Mouse (Mus musculus): Measurements from ENCODE around the gene Ifitm2. TPM values are rescaled to one million over a fixed set of nuclear protein-coding genes. Genes with fewer than 3 reads are reported as not detected.
A peak's percentile ranks its signal among the peaks of the same experiment; 100 is the strongest.

Ifitm2 gene
- polyA plus RNA-seq, 1 experiment from 2014 or later: 135 TPM

DNA sequence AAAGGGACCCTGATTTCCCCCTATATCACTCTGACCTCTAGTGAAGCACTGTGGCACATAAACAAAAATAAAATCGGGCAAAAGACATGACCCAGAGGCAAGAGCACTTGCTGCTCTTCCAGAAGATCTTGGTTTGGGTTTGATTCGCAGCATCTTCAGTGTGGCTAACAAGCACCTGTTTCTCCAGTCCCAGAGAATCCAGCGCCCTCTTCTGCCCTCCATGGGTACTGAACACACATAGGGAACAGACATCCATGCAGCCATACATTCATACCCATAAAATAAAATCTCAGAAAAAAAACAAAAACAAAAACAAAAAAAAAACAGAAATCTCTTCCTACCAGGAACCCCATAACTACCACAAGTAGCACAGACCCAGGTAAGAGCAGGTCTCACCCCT lies 17.4 kb downstream of the Ifitm2 start:
- no peak overlapping the region for H3K4me3 ChIP-seq
- H3K4me2 ChIP-seq: no peak overlapping the region
- H3K4me1 ChIP-seq: peaks cover 9% of the 10 kb centered on the region
- H3K9me3 ChIP-seq: no peaks in the 10 kb centered on the region
- no peaks in the 10 kb centered on the region for H3K36me3 ChIP-seq (replicated peaks)
- 51% methylated on average over 3 of the region's 3 CpGs for WGBS
- no peak overlapping the region for H3K27ac ChIP-seq
- no peak for ATAC-seq (replicated peaks)
- H3K27me3 ChIP-seq (replicated peaks): 0 out of 2 replicates have a peak, but pooled peaks cover 3% of the 10 kb centered on the region
- H3K9ac ChIP-seq: no peak overlapping the region

DNA sequence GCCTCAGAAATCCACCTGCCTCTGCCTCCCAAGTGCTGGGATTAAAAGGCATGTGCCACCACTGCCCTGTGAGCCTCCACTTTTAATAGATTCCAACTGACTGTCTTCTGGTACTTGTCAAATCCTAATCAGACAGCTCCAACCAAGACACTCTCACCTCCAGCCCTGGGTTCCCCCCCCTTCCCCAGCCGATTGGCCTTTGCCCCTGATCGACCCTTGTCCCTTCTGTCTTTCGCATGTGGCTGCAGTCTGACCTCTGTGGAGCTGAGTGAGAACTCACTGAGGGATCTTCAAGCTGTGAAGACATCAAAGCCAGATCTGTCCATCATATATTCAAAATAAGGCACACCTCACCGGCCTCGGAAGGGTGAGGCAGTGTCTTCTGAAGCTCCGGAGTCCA lies 28.6 kb downstream of the Ifitm2 start:
- H3K27ac ChIP-seq: no peak overlapping the region
- peaks cover 15% of the 10 kb centered on the region for H3K4me1 ChIP-seq
- no peak overlapping the region for H3K9ac ChIP-seq
- WGBS: 86% methylated on average over 6 of the region's 6 CpGs
- no peak overlapping the region for H3K4me2 ChIP-seq
- H3K27me3 ChIP-seq (replicated peaks): peaks cover 29% of the 10 kb centered on the region
- no peaks in the 10 kb centered on the region for H3K9me3 ChIP-seq
- H3K4me3 ChIP-seq: no peak overlapping the region
- no peak for ATAC-seq (replicated peaks)
- H3K36me3 ChIP-seq (replicated peaks): no peaks in the 10 kb centered on the region

DNA sequence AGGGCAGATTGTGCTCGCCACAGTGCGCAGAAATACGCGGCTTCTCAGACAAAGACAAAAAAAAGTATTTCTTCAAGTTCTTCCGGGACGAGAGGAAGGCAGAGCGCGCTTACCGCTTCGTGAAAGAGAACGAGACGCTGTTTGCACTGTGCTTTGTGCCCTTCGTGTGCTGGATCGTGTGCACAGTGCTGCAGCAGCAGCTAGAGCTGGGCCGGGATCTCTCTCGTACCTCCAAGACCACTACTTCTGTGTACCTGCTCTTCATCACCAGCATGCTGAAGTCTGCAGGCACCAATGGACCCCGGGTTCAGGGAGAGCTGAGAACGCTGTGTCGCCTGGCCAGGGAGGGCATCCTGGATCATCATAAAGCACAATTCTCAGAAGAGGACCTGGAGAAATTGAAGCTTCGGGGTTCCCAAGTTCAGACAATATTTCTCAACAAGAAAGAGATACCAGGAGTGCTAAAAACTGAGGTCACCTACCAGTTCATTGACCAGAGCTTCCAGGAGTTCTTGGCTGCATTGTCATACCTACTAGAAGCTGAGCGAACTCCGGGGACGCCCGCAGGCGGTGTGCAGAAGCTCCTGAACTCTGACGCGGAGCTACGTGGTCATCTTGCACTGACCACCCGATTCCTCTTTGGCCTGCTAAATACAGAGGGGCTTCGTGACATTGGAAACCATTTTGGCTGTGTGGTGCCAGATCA lies 32.6 kb downstream of the Ifitm2 start:
- H3K27me3 ChIP-seq (replicated peaks): peaks cover 63% of the 10 kb centered on the region
- peak overlapping the region; percentile 35; the same call in 1 of the 2 replicates for H3K9ac ChIP-seq
- 23% methylated on average over 30 of the region's 30 CpGs for WGBS
- H3K27ac ChIP-seq: no peak overlapping the region
- H3K36me3 ChIP-seq (replicated peaks): no peaks in the 10 kb centered on the region
- H3K4me2 ChIP-seq: peak overlapping the region; percentile 97
- H3K4me1 ChIP-seq: peaks cover 19% of the 10 kb centered on the region
- H3K9me3 ChIP-seq: no peaks in the 10 kb centered on the region
- ATAC-seq (replicated peaks): 0 out of 2 replicates have a peak, but pooled peaks have one; percentile 24
- peak overlapping the region; percentile 48 for H3K4me3 ChIP-seq

DNA sequence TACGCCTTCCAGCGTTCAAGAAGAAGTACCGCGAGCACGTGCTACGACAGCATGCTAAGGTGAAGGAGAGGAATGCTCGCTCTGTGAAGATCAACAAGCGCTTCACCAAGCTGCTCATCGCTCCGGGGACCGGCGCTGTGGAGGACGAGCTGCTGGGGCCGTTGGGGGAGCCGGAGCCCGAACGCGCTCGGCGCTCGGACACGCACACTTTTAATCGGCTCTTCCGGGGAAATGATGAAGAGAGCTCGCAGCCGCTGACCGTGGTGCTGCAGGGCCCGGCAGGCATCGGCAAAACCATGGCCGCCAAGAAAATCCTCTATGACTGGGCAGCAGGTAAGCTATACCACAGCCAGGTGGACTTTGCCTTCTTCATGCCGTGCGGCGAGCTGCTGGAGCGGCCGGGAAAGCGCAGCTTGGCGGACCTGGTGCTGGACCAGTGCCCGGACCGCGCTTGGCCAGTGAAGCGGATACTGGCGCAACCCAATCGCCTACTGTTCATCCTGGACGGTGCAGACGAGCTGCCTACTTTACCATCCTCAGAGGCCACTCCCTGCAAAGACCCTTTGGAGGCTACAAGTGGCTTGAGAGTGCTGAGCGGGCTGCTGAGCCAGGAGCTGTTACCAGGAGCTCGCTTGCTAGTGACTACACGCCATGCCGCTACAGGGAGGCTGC lies 33.3 kb downstream of the Ifitm2 start:
- peak; percentile 50 for ATAC-seq (replicated peaks)
- H3K27ac ChIP-seq: no peak overlapping the region
- no peaks in the 10 kb centered on the region for H3K36me3 ChIP-seq (replicated peaks)
- H3K4me2 ChIP-seq: peak overlapping the region; percentile 97
- peak overlapping the region; percentile 35 for H3K9ac ChIP-seq
- H3K9me3 ChIP-seq: no peaks in the 10 kb centered on the region
- peaks cover 19% of the 10 kb centered on the region for H3K4me1 ChIP-seq
- under 1% methylated on average over 49 of the region's 49 CpGs for WGBS
- peak overlapping the region; percentile 48 for H3K4me3 ChIP-seq
- H3K27me3 ChIP-seq (replicated peaks): peaks cover 63% of the 10 kb centered on the region

DNA sequence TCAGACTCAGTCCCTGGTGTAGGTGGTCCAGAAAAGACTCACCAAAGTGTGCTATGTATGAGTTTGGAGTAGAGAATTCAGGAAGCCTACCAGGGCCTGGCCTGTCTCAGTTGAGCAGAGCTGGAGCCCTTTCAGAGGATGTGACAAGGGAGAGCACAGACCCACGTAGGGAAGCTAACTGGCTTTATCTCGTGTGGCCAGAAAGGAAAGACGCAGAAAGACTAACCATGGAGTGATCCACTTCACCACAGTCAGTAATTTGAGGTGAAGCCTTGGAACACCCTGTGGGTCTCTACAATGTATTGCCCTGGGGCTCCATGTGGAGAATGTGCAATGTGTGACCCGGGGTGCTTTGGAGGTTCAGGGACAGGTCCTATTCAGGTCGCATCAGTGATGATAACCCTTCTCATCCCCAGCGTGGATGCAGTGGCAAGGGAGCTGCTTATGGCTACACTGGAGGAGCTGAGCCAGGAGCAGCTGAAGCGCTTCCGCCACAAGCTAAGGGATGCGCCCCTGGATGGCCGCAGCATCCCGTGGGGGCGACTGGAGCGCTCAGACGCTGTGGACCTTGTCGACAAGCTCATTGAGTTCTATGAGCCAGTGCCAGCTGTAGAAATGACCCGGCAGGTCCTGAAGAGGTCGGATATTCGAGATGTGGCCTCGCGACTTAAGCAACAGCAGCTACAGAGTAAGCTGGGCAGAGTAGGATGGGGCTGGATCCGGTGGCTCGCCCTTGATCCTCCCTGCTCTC lies 34.4 kb downstream of the Ifitm2 start:
- Histone ChIP-seq H3K4me1 (peaks cover 19% of the 10 kb centered on the region), H3K9me3 (no peaks in the 10 kb centered on the region), H3K4me3 (no peak overlapping the region; the same call in 1 of the 2 replicates), H3K4me2 (peak overlapping the region; percentile 97), H3K27me3 (replicated peaks) (peaks cover 63% of the 10 kb centered on the region), H3K36me3 (replicated peaks) (no peaks in the 10 kb centered on the region), H3K27ac (no peak overlapping the region), H3K9ac (no peak overlapping the region)
- no peak for ATAC-seq (replicated peaks)
- 27% methylated on average over 22 of the region's 22 CpGs for WGBS

DNA sequence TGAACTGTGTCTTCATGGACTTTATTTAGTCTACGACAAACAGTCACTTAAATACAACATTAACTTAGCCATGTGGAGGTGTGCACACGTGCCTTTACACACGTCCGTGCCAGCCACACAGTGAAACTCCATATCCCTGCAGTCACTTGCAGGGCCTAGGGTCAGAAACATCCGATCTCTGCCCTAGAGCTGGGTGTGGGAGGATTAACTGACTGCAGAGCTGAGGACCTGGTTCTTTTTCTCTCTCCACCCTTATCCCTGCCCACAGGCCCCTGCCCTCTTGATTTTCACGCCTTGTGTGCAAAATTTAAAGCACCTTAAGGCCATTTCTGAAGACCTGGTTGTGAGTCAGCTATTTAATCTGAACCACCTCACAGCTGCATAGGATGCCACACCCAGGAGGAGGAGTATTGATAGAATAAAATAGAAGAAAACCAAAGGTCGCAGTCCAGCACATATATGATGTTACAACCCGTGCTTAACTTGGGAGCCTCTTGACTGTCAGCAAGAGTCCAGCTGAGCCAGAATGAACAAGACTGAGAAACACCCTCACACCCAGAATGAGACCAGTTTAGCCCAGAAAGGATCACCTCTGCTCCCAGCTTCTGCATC lies 35.3 kb downstream of the Ifitm2 start, which contains the start of gene Nlrp6:
TSS of gene Nlrp6 (plus strand) at position 485 of the 612 bp plus-strand sequence.
- 76% methylated on average over 8 of the region's 8 CpGs for WGBS
- Histone ChIP-seq H3K4me1 (peaks cover 19% of the 10 kb centered on the region), H3K36me3 (replicated peaks) (no peaks in the 10 kb centered on the region), H3K9ac (no peak within 1 kb of the TSS), H3K9me3 (no peaks in the 10 kb centered on the region), H3K4me3 (no peak within 1 kb of the TSS), H3K4me2 (peak within 1 kb of the TSS; percentile 97; the same call in 1 of the 2 replicates), H3K27me3 (replicated peaks) (peaks cover 63% of the 10 kb centered on the region), H3K27ac (no peak within 1 kb of the TSS)
- no peak for ATAC-seq (replicated peaks)

DNA sequence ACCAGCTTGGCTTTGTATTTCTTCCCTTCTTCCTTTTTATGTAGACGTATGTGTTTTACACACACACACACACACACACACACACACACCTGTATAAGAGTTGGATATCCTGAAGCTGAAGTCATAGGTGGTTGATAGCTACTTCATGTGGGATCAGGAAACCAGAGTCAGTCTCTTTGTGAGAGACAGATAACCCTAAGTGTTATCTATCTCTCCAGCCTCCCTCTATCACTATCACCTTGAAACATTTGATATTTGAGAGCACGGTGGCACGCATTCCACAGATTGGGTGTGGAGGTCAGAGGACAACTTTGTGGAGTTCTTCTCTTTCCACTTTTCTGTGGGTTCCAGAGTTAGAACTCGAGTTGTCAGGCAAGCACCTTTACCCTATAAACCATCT lies 35.9 kb downstream of the Ifitm2 start:
- peaks cover 61% of the 10 kb centered on the region for H3K27me3 ChIP-seq (replicated peaks)
- no peak for ATAC-seq (replicated peaks)

DNA sequence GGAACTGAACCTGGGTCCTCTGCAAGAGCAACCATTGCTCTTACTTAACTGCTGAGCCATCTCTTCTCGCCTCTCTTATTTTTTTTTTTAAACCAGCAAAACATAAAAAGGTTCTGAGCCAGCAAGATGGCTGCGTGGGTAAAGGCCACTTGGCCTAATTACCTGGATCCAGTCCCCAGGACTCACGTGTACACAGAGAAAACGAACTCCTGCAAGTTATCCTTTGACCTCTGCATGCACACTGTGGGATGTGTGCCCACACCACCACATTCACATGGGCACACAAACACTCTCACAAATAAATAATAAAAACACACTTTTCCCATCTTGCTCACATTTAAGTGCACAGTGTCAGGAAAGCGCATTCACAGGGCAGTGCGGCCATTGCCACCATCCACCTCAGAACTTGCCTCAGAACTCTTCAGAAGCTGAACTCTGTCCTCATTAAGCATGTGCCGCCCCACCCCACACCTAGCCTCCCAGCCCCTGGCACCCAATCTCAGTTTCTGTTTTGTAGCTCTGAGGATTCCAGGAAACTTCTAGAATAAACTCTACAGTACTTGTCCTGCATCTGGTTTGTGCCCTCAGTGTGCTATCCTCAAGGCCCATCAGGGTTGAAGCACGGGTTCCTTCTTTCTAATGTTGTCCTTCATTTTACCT lies 41.6 kb downstream of the Ifitm2 start:
- WGBS: 85% methylated on average over 8 of the region's 8 CpGs
- no peak overlapping the region for H3K4me3 ChIP-seq
- ATAC-seq (replicated peaks): no peak
- H3K9me3 ChIP-seq: no peaks in the 10 kb centered on the region
- H3K36me3 ChIP-seq (replicated peaks): no peaks in the 10 kb centered on the region
- no peak overlapping the region for H3K27ac ChIP-seq
- H3K9ac ChIP-seq: no peak overlapping the region
- no peaks in the 10 kb centered on the region for H3K4me1 ChIP-seq
- H3K27me3 ChIP-seq (replicated peaks): peaks cover 3% of the 10 kb centered on the region; the same call in 1 of the 2 replicates
- H3K4me2 ChIP-seq: no peak overlapping the region

More for the DNA sequence above, 35.9 kb downstream of the Ifitm2 start:
- Histone ChIP-seq H3K4me1 (peaks cover 19% of the 10 kb centered on the region), H3K27ac (no peak overlapping the region), H3K9me3 (no peaks in the 10 kb centered on the region), H3K4me2 (no peak overlapping the region), H3K4me3 (no peak overlapping the region), H3K9ac (no peak overlapping the region), H3K36me3 (replicated peaks) (no peaks in the 10 kb centered on the region)
- 78% methylated on average over 4 of the region's 4 CpGs for WGBS

DNA sequence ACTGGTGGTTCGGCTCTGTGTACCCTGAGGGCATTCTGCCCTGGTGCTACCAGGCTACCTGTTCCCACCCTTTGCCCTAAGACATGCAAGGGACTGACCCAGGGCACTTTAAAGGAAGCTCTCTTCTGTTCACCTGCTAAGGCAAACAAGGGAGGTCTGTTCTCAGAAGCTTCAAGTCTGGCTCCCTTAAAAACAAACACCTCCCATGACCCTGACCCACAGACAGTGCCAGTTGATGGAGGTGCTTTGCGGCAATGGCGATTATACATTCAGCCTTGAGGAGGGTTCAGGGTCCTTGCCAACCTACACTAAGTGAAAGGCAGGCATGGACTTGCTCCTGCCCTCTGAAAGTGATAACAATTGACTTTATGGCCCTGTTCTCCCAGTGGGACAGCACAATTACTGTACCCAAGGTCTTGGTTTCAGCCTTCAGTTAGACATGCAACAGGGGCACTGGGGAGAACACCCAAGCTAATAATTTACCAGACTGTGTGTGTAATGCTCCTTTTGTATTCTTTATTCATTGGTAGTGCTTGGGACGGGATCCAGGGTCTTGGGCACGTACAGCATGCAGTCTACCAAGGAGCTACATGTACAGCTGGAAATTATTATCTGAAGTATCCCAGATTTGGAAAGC lies 42.8 kb downstream of the Ifitm2 start:
- H3K4me2 ChIP-seq: no peak overlapping the region
- H3K9ac ChIP-seq: no peak overlapping the region
- no peaks in the 10 kb centered on the region for H3K27me3 ChIP-seq (replicated peaks)
- 83% methylated on average over 5 of the region's 5 CpGs for WGBS
- H3K4me1 ChIP-seq: peaks cover 4% of the 10 kb centered on the region
- no peak for ATAC-seq (replicated peaks)
- no peaks in the 10 kb centered on the region for H3K9me3 ChIP-seq
- H3K36me3 ChIP-seq (replicated peaks): no peaks in the 10 kb centered on the region
- no peak overlapping the region for H3K4me3 ChIP-seq
- no peak overlapping the region for H3K27ac ChIP-seq

DNA sequence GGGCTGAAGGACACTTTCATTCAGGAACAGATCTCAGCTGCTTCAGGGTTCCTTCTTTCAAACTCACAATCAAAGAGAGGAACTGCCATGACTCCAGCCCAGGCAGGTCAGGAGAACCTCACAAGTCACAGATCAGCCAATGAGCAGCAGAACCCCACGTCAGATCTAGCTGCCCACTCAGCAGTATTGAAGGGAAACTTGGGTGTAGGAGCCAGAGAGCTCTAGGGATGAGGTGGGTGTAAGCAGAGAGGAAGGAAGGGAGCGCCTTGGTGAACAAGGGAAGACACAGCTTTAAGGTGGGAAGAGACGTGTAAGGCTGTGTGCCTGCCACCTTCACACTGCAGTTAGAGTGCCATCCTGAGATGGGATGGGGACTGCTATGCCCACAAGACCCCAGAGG lies 43.5 kb downstream of the Ifitm2 start:
- no peak for ATAC-seq (replicated peaks)
- Histone ChIP-seq H3K27me3 (replicated peaks) (no peaks in the 10 kb centered on the region), H3K27ac (no peak overlapping the region), H3K4me3 (no peak overlapping the region), H3K9me3 (no peaks in the 10 kb centered on the region), H3K9ac (no peak overlapping the region), H3K4me1 (peaks cover 4% of the 10 kb centered on the region), H3K36me3 (replicated peaks) (no peaks in the 10 kb centered on the region), H3K4me2 (no peak overlapping the region)
- WGBS: 67% methylated on average over 3 of the region's 3 CpGs

DNA sequence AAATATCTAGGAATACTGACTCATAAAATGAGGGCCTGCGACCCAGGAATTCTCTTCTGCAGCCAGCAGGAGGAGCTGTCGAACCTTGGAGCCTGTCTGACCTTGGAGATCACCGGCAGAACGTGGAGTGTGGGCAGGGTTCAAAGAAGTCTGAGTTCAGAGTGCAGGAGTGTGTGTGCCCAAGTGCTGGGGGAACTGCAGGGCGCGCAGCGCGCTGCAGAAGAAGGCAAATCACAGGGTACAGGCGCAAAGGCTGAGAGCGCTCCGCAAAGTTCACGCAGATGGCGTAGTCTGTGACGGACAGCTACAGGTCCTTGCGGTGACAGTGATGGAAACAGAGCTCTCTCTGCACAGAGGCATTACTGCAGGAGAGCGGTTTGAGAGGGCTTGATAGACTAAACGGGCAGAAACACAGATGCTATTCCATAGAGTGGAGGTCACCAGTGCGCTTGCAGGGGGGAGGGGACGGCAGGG lies 47.1 kb downstream of the Ifitm2 start:
- peaks cover 4% of the 10 kb centered on the region for H3K4me1 ChIP-seq
- no peaks in the 10 kb centered on the region for H3K27me3 ChIP-seq (replicated peaks)
- H3K36me3 ChIP-seq (replicated peaks): no peaks in the 10 kb centered on the region
- peak overlapping the region; percentile 75 for H3K4me2 ChIP-seq
- no peaks in the 10 kb centered on the region for H3K9me3 ChIP-seq
- H3K27ac ChIP-seq: no peak overlapping the region
- ATAC-seq (replicated peaks): peak; percentile 79
- H3K9ac ChIP-seq: no peak overlapping the region; the same call in 1 of the 2 replicates
- H3K4me3 ChIP-seq: peak overlapping the region; percentile 36
- 2% methylated on average over 19 of the region's 19 CpGs for WGBS

Data from midbrain, embryonic 15.5 days (tissue).